Mouse (Mus musculus): ENCODE results near the gene Nsun3. TPM values are rescaled to one million over a fixed set of nuclear protein-coding genes. Genes with fewer than 3 reads are reported as not detected.

The Nsun3 gene
- polyA plus RNA-seq, 1 experiment from 2014 or later, result 10.0 TPM

- Histone ChIP-seq H3K4me2 (no peak overlapping the region), H3K27ac (ENCODE audit: low read depth, low read length) (no peak overlapping the region), H3K4me1 (ENCODE audit: control insufficient read depth, insufficient read depth, low read length) (no peaks in the 10 kb centered on the region), H3K4me3 (ENCODE audit: low read depth, low read length) (no peak overlapping the region), H3K27me3 (ENCODE audit: control insufficient read depth, insufficient read depth, low read length) (no peaks in the 10 kb centered on the region), H3K36me3 (ENCODE audit: control insufficient read depth, insufficient read depth, low read length) (no peaks in the 10 kb centered on the region), H3K9ac (ENCODE audit: low read length) (no peak overlapping the region), H3K9me3 (ENCODE audit: control insufficient read depth, low read length) (no peaks in the 10 kb centered on the region)
- DNase-seq (ENCODE audit: low spot score, missing footprints) (no peak), ATAC-seq (ENCODE audit: low FRiP score) (no peak)
- 76% methylated on average over 11 of the region's 11 CpGs for WGBS
Measured at GRCm38 (mm10) chr16:62776034-62776433, 10.6 kb downstream of the Nsun3 start.

DNA sequence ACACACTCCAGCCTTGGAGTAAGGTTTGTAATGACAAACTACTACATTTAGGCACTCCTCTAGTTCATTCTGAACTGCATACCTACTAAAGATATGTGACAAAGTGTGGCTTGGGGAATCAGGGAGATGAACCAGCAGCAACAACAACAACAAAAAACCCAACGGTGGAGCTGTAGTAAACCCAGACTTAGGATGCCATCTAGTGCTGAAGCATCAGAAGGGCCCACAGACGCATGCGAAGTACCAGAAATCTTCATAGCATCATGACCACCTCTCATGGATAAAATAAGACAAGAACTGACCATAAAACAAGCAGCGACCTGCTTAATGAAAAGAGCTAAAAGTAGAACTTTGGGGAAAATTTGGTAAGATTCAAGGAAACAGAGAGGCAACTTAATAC is 13.2 kb downstream of the Nsun3 start:
- DNase-seq (ENCODE audit: low spot score, missing footprints) (no peak), ATAC-seq (ENCODE audit: low FRiP score) (no peak)
- Histone ChIP-seq H3K9me3 (ENCODE audit: control insufficient read depth, low read length) (no peaks in the 10 kb centered on the region), H3K36me3 (ENCODE audit: control insufficient read depth, insufficient read depth, low read length) (no peaks in the 10 kb centered on the region), H3K4me3 (ENCODE audit: low read depth, low read length) (no peak overlapping the region), H3K4me1 (ENCODE audit: control insufficient read depth, insufficient read depth, low read length) (no peaks in the 10 kb centered on the region), H3K27me3 (ENCODE audit: control insufficient read depth, insufficient read depth, low read length) (no peaks in the 10 kb centered on the region), H3K9ac (ENCODE audit: low read length) (no peak overlapping the region), H3K27ac (ENCODE audit: low read depth, low read length) (no peak overlapping the region), H3K4me2 (no peak overlapping the region)
- WGBS, result 78% methylated on average over 4 of the region's 4 CpGs

- 0 out of 2 replicates have a peak, but pooled peaks have one; percentile 35 for ATAC-seq (ENCODE audit: low FRiP score)
- no peak overlapping the region for H3K9ac ChIP-seq (ENCODE audit: low read length)
- no peak overlapping the region for H3K27ac ChIP-seq (ENCODE audit: low read depth, low read length)
- no peak for DNase-seq (ENCODE audit: low spot score, missing footprints)
- no peaks in the 10 kb centered on the region for H3K9me3 ChIP-seq (ENCODE audit: control insufficient read depth, low read length)
- no peaks in the 10 kb centered on the region for H3K27me3 ChIP-seq (ENCODE audit: control insufficient read depth, insufficient read depth, low read length)
- peaks cover 3% of the 10 kb centered on the region; the same call in 1 of the 2 replicates for H3K4me1 ChIP-seq (ENCODE audit: control insufficient read depth, insufficient read depth, low read length)
- no peak overlapping the region for H3K4me3 ChIP-seq (ENCODE audit: low read depth, low read length)
- 85% methylated on average over 2 of the region's 2 CpGs for WGBS
- H3K4me2 ChIP-seq, result no peak overlapping the region
- H3K36me3 ChIP-seq (ENCODE audit: control insufficient read depth, insufficient read depth, low read length), result no peaks in the 10 kb centered on the region
Measured at GRCm38 (mm10) chr16:62758340-62758739, 28.3 kb downstream of the Nsun3 start.

GRCm38 (mm10) chr16:62755307-62755706 is 31.3 kb downstream of the Nsun3 start:
- ATAC-seq (ENCODE audit: low FRiP score) (no peak), DNase-seq (ENCODE audit: low spot score, missing footprints) (no peak)
- Histone ChIP-seq H3K9ac (ENCODE audit: low read length) (no peak overlapping the region), H3K27ac (ENCODE audit: low read depth, low read length) (no peak overlapping the region), H3K36me3 (ENCODE audit: control insufficient read depth, insufficient read depth, low read length) (no peaks in the 10 kb centered on the region), H3K27me3 (ENCODE audit: control insufficient read depth, insufficient read depth, low read length) (no peaks in the 10 kb centered on the region), H3K4me3 (ENCODE audit: low read depth, low read length) (no peak overlapping the region), H3K4me1 (ENCODE audit: control insufficient read depth, insufficient read depth, low read length) (peaks cover 3% of the 10 kb centered on the region; the same call in 1 of the 2 replicates), H3K9me3 (ENCODE audit: control insufficient read depth, low read length) (no peaks in the 10 kb centered on the region), H3K4me2 (no peak overlapping the region)
- 93% methylated on average over 6 of the region's 6 CpGs for WGBS

GRCm38 (mm10) chr16:62753597-62753996 is 33.0 kb downstream of the Nsun3 start:
- no peaks in the 10 kb centered on the region for H3K36me3 ChIP-seq (ENCODE audit: control insufficient read depth, insufficient read depth, low read length)
- no peak overlapping the region for H3K4me2 ChIP-seq
- H3K9me3 ChIP-seq (ENCODE audit: control insufficient read depth, low read length), result no peaks in the 10 kb centered on the region
- no peak for DNase-seq (ENCODE audit: low spot score, missing footprints)
- H3K9ac ChIP-seq (ENCODE audit: low read length), result no peak overlapping the region
- H3K27me3 ChIP-seq (ENCODE audit: control insufficient read depth, insufficient read depth, low read length), result no peaks in the 10 kb centered on the region
- no peak for ATAC-seq (ENCODE audit: low FRiP score)
- no peak overlapping the region for H3K4me3 ChIP-seq (ENCODE audit: low read depth, low read length)
- H3K4me1 ChIP-seq (ENCODE audit: control insufficient read depth, insufficient read depth, low read length), result peaks cover 3% of the 10 kb centered on the region; the same call in 1 of the 2 replicates
- WGBS, result 86% methylated on average over 1 of the region's 1 CpGs
- H3K27ac ChIP-seq (ENCODE audit: low read depth, low read length), result no peak overlapping the region

- H3K36me3 ChIP-seq (ENCODE audit: control insufficient read depth, insufficient read depth, low read length), result no peaks in the 10 kb centered on the region
Measured at GRCm38 (mm10) chr16:62753079-62753478, 33.5 kb downstream of the Nsun3 start.

GRCm38 (mm10) chr16:62745875-62746274 is 40.7 kb downstream of the Nsun3 start:
- H3K4me2 ChIP-seq, result no peak overlapping the region
- no peaks in the 10 kb centered on the region for H3K27me3 ChIP-seq (ENCODE audit: control insufficient read depth, insufficient read depth, low read length)
- no peak for ATAC-seq (ENCODE audit: low FRiP score)

More at GRCm38 (mm10) chr16:62753079-62753478, 33.5 kb downstream of the Nsun3 start:
- ATAC-seq (ENCODE audit: low FRiP score) (no peak), DNase-seq (ENCODE audit: low spot score, missing footprints) (no peak)
- Histone ChIP-seq H3K27ac (ENCODE audit: low read depth, low read length) (no peak overlapping the region), H3K4me1 (ENCODE audit: control insufficient read depth, insufficient read depth, low read length) (peaks cover 3% of the 10 kb centered on the region; the same call in 1 of the 2 replicates), H3K27me3 (ENCODE audit: control insufficient read depth, insufficient read depth, low read length) (no peaks in the 10 kb centered on the region), H3K9me3 (ENCODE audit: control insufficient read depth, low read length) (no peaks in the 10 kb centered on the region), H3K4me3 (ENCODE audit: low read depth, low read length) (no peak overlapping the region), H3K4me2 (no peak overlapping the region), H3K9ac (ENCODE audit: low read length) (no peak overlapping the region)
- 91% methylated on average over 4 of the region's 4 CpGs for WGBS

GRCm38 (mm10) chr16:62734359-62734758 is 52.3 kb downstream of the Nsun3 start:
- Histone ChIP-seq H3K9ac (ENCODE audit: low read length) (no peak overlapping the region), H3K36me3 (ENCODE audit: control insufficient read depth, insufficient read depth, low read length) (no peaks in the 10 kb centered on the region), H3K4me2 (no peak overlapping the region), H3K27ac (ENCODE audit: low read depth, low read length) (no peak overlapping the region), H3K4me1 (ENCODE audit: control insufficient read depth, insufficient read depth, low read length) (no peaks in the 10 kb centered on the region), H3K4me3 (ENCODE audit: low read depth, low read length) (no peak overlapping the region), H3K27me3 (ENCODE audit: control insufficient read depth, insufficient read depth, low read length) (no peaks in the 10 kb centered on the region), H3K9me3 (ENCODE audit: control insufficient read depth, low read length) (no peaks in the 10 kb centered on the region)
- ATAC-seq (ENCODE audit: low FRiP score), result no peak
- DNase-seq (ENCODE audit: low spot score, missing footprints), result no peak
- 89% methylated on average over 1 of the region's 1 CpGs for WGBS

More at GRCm38 (mm10) chr16:62745875-62746274, 40.7 kb downstream of the Nsun3 start:
- no peaks in the 10 kb centered on the region for H3K36me3 ChIP-seq (ENCODE audit: control insufficient read depth, insufficient read depth, low read length)
- H3K9me3 ChIP-seq (ENCODE audit: control insufficient read depth, low read length), result no peaks in the 10 kb centered on the region
- H3K9ac ChIP-seq (ENCODE audit: low read length), result no peak overlapping the region
- DNase-seq (ENCODE audit: low spot score, missing footprints), result no peak
- 86% methylated on average over 2 of the region's 2 CpGs for WGBS
- H3K27ac ChIP-seq (ENCODE audit: low read depth, low read length), result no peak overlapping the region
- no peak overlapping the region for H3K4me3 ChIP-seq (ENCODE audit: low read depth, low read length)
- no peaks in the 10 kb centered on the region for H3K4me1 ChIP-seq (ENCODE audit: control insufficient read depth, insufficient read depth, low read length)

- Histone ChIP-seq H3K4me1 (ENCODE audit: control insufficient read depth, insufficient read depth, low read length) (no peaks in the 10 kb centered on the region), H3K27ac (ENCODE audit: low read depth, low read length) (no peak overlapping the region), H3K27me3 (ENCODE audit: control insufficient read depth, insufficient read depth, low read length) (no peaks in the 10 kb centered on the region), H3K9ac (ENCODE audit: low read length) (no peak overlapping the region), H3K4me3 (ENCODE audit: low read depth, low read length) (no peak overlapping the region), H3K9me3 (ENCODE audit: control insufficient read depth, low read length) (no peaks in the 10 kb centered on the region), H3K36me3 (ENCODE audit: control insufficient read depth, insufficient read depth, low read length) (no peaks in the 10 kb centered on the region), H3K4me2 (no peak overlapping the region)
- 0 out of 2 replicates have a peak, but pooled peaks have one; percentile 16 for ATAC-seq (ENCODE audit: low FRiP score)
- WGBS, result 69% methylated on average over 4 of the region's 4 CpGs
- DNase-seq (ENCODE audit: low spot score, missing footprints), result no peak
Measured at GRCm38 (mm10) chr16:62730291-62730690, 56.3 kb downstream of the Nsun3 start.
